Mouse (Mus musculus): ENCODE data around the gene Camk2d. TPM values are rescaled to one million over a fixed set of nuclear protein-coding genes. Genes with fewer than 3 reads are reported as not detected.

The Camk2d gene
- total and polyA plus RNA-seq, 3 experiments: 66.1 to 80.4 (median 77.3) TPM

GRCm38 (mm10) chr3:126870688-126871087 lies 274.6 kb downstream of the Camk2d start:
- no peak for DNase-seq (ENCODE audit: extremely low read depth)
- no peak overlapping the region for H3K27ac ChIP-seq (ENCODE audit: insufficient read depth, low read depth)
- TF ChIP-seq PAX5 (IDR thresholded peaks at IDR 0.05; ENCODE audit: low read length): no peak
- no peak for TF ChIP-seq USF1 (IDR thresholded peaks at IDR 0.05; ENCODE audit: low read depth, low read length)
- TF ChIP-seq RAD21 (IDR thresholded peaks at IDR 0.05; ENCODE audit: low read depth, low read length): no peak
- no peak for TF ChIP-seq MAX (IDR thresholded peaks at IDR 0.05; ENCODE audit: low read length)
- TF ChIP-seq ZKSCAN1 (IDR thresholded peaks at IDR 0.05; ENCODE audit: borderline replicate concordance, low read depth, low read length): no peak
- TF ChIP-seq MEF2A (IDR thresholded peaks at IDR 0.05; ENCODE audit: borderline replicate concordance, low read depth, low read length): no peak
- no peak for TF ChIP-seq NRF1 (IDR thresholded peaks at IDR 0.05; ENCODE audit: low read depth, low read length)
- TF ChIP-seq IRF4 (IDR thresholded peaks at IDR 0.05; ENCODE audit: low read depth, low read length): no peak
- no peak for TF ChIP-seq SMC3 (IDR thresholded peaks at IDR 0.05; ENCODE audit: low read depth, low read length)
- TF ChIP-seq ZC3H11A (IDR thresholded peaks at IDR 0.05; ENCODE audit: low read depth, low read length): no peak
- TF ChIP-seq TBP (conservative IDR thresholded peaks at IDR 0.05; ENCODE audit: low read depth, low read length): no peak
- no peak for TF ChIP-seq POLR2AphosphoS2 (IDR thresholded peaks at IDR 0.05; ENCODE audit: low read depth, low read length)
- H3K4me1 ChIP-seq (ENCODE audit: control insufficient read depth in 1 of 2, insufficient read depth in 2 of 2): no peaks in the 10 kb centered on the region
- H3K27me3 ChIP-seq (replicated peaks): no peaks in the 10 kb centered on the region
- H3K36me3 ChIP-seq (replicated peaks in 1 of 2; ENCODE audit: control insufficient read depth in 1 of 2, insufficient read depth in 1 of 2, low read length in 1 of 2): no peaks in the 10 kb centered on the region
- H3K79me2 ChIP-seq (replicated peaks; ENCODE audit: control insufficient read depth, extremely low read depth, insufficient read depth, poor library complexity, severe bottlenecking): no peaks in the 10 kb centered on the region
- no peak overlapping the region for H3K4me2 ChIP-seq (ENCODE audit: insufficient read depth, low read depth, poor library complexity, severe bottlenecking)
- no peaks in the 10 kb centered on the region for H3K9me3 ChIP-seq (replicated peaks; ENCODE audit: low read length)
- no peak overlapping the region for H3K9ac ChIP-seq (ENCODE audit: insufficient read depth, low read depth)
- H3K4me3 ChIP-seq (replicated peaks in 1 of 3; ENCODE audit: low read depth in 2 of 3, low read length in 2 of 3, poor library complexity in 1 of 3): no peak overlapping the region
- in situ Hi-C loops (cut with MboI; ENCODE audit: low pct_ligation_motif_present, low pct_unique_long_range_greater_than_20kb, low sequenced_read_pairs): no loop called here
- dilution Hi-C loops (cut with MboI; ENCODE audit: extremely low pct_ligation_motif_present, extremely low pct_unique_long_range_greater_than_20kb, low sequenced_read_pairs): no loop called here

DNA sequence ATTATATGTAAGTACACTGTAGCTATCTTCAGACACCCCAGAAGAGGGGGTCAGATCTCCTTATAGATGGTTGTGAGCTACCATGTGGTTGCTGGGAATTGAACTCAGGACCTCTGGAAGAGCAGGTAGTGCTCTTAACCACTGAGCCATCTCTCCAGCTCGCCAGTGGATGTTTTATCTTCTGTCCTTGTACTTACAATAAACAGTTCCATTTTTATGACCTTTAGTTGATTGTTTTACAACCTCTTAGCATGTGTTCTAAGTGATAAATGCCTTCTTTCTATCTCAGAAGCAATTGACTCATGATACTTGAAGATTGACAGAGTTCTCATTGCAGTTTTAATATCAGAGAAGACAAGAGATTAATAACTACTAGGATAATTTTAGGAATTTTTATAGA lies 282.1 kb downstream of the Camk2d start:
- no peaks in the 10 kb centered on the region for H3K79me2 ChIP-seq (replicated peaks; ENCODE audit: control insufficient read depth, extremely low read depth, insufficient read depth, poor library complexity, severe bottlenecking)
- H3K27me3 ChIP-seq (replicated peaks): no peaks in the 10 kb centered on the region
- H3K27ac ChIP-seq (ENCODE audit: insufficient read depth, low read depth): no peak overlapping the region
- H3K9me3 ChIP-seq (replicated peaks; ENCODE audit: low read length): peaks cover 2% of the 10 kb centered on the region
- peaks cover 0 to 3% of the 10 kb centered on the region in 2 experiments; a peak in 2 of 4 replicates for H3K4me1 ChIP-seq (ENCODE audit: control insufficient read depth in 1 of 2, insufficient read depth in 2 of 2)
- dilution Hi-C loops (cut with MboI; ENCODE audit: extremely low pct_ligation_motif_present, extremely low pct_unique_long_range_greater_than_20kb, low sequenced_read_pairs): no loop called here
- no peak for DNase-seq (ENCODE audit: extremely low read depth)
- TF ChIP-seq ZC3H11A (IDR thresholded peaks at IDR 0.05; ENCODE audit: low read depth, low read length): no peak
- H3K9ac ChIP-seq (ENCODE audit: insufficient read depth, low read depth): no peak overlapping the region
- H3K4me3 ChIP-seq (replicated peaks in 1 of 3; ENCODE audit: low read depth in 2 of 3, low read length in 2 of 3, poor library complexity in 1 of 3): no peak overlapping the region
- in situ Hi-C loops (cut with MboI; ENCODE audit: low pct_ligation_motif_present, low pct_unique_long_range_greater_than_20kb, low sequenced_read_pairs): no loop called here
- H3K36me3 ChIP-seq (replicated peaks in 1 of 2; ENCODE audit: control insufficient read depth in 1 of 2, insufficient read depth in 1 of 2, low read length in 1 of 2): no peaks in the 10 kb centered on the region
- no peak overlapping the region for H3K4me2 ChIP-seq (ENCODE audit: insufficient read depth, low read depth, poor library complexity, severe bottlenecking)

DNA sequence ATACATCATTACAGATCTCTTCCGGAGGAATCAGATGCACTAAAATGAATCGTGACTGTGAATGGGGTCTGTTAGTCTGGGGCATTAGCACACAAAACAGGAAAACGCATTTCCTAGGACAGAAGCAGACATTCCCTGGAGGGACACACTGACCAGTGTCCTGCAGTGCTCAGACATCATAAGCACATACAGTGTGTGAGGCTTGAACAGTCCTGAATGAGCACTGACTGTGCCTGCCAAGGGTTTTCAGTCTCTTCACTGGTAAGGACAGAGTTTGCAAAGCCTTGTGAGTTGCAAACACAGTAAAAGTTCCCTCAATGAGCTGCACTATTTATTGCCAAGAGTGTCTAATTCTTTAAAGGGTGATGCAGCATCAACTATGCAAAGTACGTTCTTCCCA lies 290.0 kb downstream of the Camk2d start:
- DNase-seq (ENCODE audit: extremely low read depth): no peak
- Histone ChIP-seq H3K27me3 (replicated peaks) (no peaks in the 10 kb centered on the region), H3K4me2 (ENCODE audit: insufficient read depth, low read depth, poor library complexity, severe bottlenecking) (no peak overlapping the region), H3K4me1 (ENCODE audit: control insufficient read depth in 1 of 2, insufficient read depth in 2 of 2) (peaks cover 0 to 5% of the 10 kb centered on the region in 2 experiments; a peak in 2 of 4 replicates), H3K79me2 (replicated peaks; ENCODE audit: control insufficient read depth, extremely low read depth, insufficient read depth, poor library complexity, severe bottlenecking) (no peaks in the 10 kb centered on the region), H3K9ac (ENCODE audit: insufficient read depth, low read depth) (no peak overlapping the region), H3K4me3 (replicated peaks in 1 of 3; ENCODE audit: low read depth in 2 of 3, low read length in 2 of 3, poor library complexity in 1 of 3) (no peak overlapping the region), H3K27ac (ENCODE audit: insufficient read depth, low read depth) (no peak overlapping the region), H3K9me3 (replicated peaks; ENCODE audit: low read length) (peaks cover 2% of the 10 kb centered on the region), H3K36me3 (replicated peaks in 1 of 2; ENCODE audit: control insufficient read depth in 1 of 2, insufficient read depth in 1 of 2, low read length in 1 of 2) (no peaks in the 10 kb centered on the region)
- TF ChIP-seq RCOR1 (conservative IDR thresholded peaks at IDR 0.05; ENCODE audit: low read depth, low read length): no peak
- TF ChIP-seq UBTF (IDR thresholded peaks at IDR 0.05; ENCODE audit: low read depth, low read length): no peak
- TF ChIP-seq USF1 (IDR thresholded peaks at IDR 0.05; ENCODE audit: low read depth, low read length): no peak
- no peak for TF ChIP-seq JUN (IDR thresholded peaks at IDR 0.05; ENCODE audit: insufficient read depth, low read depth, low read length)
- TF ChIP-seq ZMIZ1 (IDR thresholded peaks at IDR 0.05; ENCODE audit: low read depth, low read length): no peak
- no peak for TF ChIP-seq BHLHE40 (IDR thresholded peaks at IDR 0.05; ENCODE audit: low read depth, low read length)
- TF ChIP-seq POLR2AphosphoS2 (IDR thresholded peaks at IDR 0.05; ENCODE audit: low read depth, low read length): no peak
- TF ChIP-seq MAX (IDR thresholded peaks at IDR 0.05; ENCODE audit: low read length): no peak
- TF ChIP-seq ETS1 (conservative IDR thresholded peaks at IDR 0.05; ENCODE audit: low read depth, low read length): no peak
- TF ChIP-seq MAFK (IDR thresholded peaks at IDR 0.05; ENCODE audit: insufficient replicate concordance, low read length): no peak
- no peak for TF ChIP-seq ZC3H11A (IDR thresholded peaks at IDR 0.05; ENCODE audit: low read depth, low read length)
- no peak for TF ChIP-seq KAT2A (IDR thresholded peaks at IDR 0.05; ENCODE audit: insufficient replicate concordance, low read length)
- no peak for TF ChIP-seq SMC3 (IDR thresholded peaks at IDR 0.05; ENCODE audit: low read depth, low read length)
- no peak for TF ChIP-seq POLR2A (IDR thresholded peaks at IDR 0.05; ENCODE audit: low read depth, low read length)
- no peak for TF ChIP-seq CHD2 (IDR thresholded peaks at IDR 0.05; ENCODE audit: low read length)
- no peak for TF ChIP-seq RAD21 (IDR thresholded peaks at IDR 0.05; ENCODE audit: low read depth, low read length)
- dilution Hi-C loops (cut with MboI; ENCODE audit: extremely low pct_ligation_motif_present, extremely low pct_unique_long_range_greater_than_20kb, low sequenced_read_pairs): no loop called here
- in situ Hi-C loops (cut with MboI; ENCODE audit: low pct_ligation_motif_present, low pct_unique_long_range_greater_than_20kb, low sequenced_read_pairs): no loop called here

Data from CH12.LX (cell line).